Mouse (Mus musculus): ENCODE measurements at regions not wholly inside any gene's neighbourhood (a gene's known extent, or its start where the extent isn't known, plus 50 kb on each side); places are given as distances from the start of the nearest gene placed in this dataset.

- H3K9ac ChIP-seq: no peak overlapping the region
- H3K36me3 ChIP-seq: no peaks in the 10 kb centered on the region
- H3K4me3 ChIP-seq: no peak overlapping the region
- no peaks in the 10 kb centered on the region for H3K27me3 ChIP-seq
- H3K4me2 ChIP-seq (replicated peaks): no peak overlapping the region
- WGBS: 86% methylated on average over 2 of the region's 2 CpGs
- ATAC-seq (ENCODE audit: low FRiP score, low read depth): no peak
- no peak overlapping the region for H3K27ac ChIP-seq
- peaks cover 13% of the 10 kb centered on the region for H3K9me3 ChIP-seq
- no peaks in the 10 kb centered on the region for H3K4me1 ChIP-seq
Observed at GRCm38 (mm10) chr1:21132340-21132739, 53.3 kb upstream of the Tram2 start.

- H3K27me3 ChIP-seq: no peaks in the 10 kb centered on the region
- no peaks in the 10 kb centered on the region for H3K4me1 ChIP-seq
- H3K36me3 ChIP-seq: no peaks in the 10 kb centered on the region
- H3K9ac ChIP-seq: no peak overlapping the region
- H3K9me3 ChIP-seq: no peaks in the 10 kb centered on the region
- no peak overlapping the region for H3K4me3 ChIP-seq
- no peak overlapping the region for H3K27ac ChIP-seq
- 69% methylated on average over 4 of the region's 4 CpGs for WGBS
- no peak overlapping the region for H3K4me2 ChIP-seq (replicated peaks)
- ATAC-seq (ENCODE audit: low FRiP score, low read depth): no peak
Observed at GRCm38 (mm10) chr1:21146961-21147360, 67.9 kb upstream of the Tram2 start.

- no peak overlapping the region for H3K4me2 ChIP-seq (replicated peaks)
- H3K27me3 ChIP-seq: peaks cover 21% of the 10 kb centered on the region
- H3K27ac ChIP-seq: no peak overlapping the region
- H3K4me1 ChIP-seq: peaks cover 5% of the 10 kb centered on the region; the same call in 1 of the 2 replicates
- H3K4me3 ChIP-seq: no peak overlapping the region
- ATAC-seq (ENCODE audit: low FRiP score, low read depth): peak; percentile 46; the same call in 1 of the 2 replicates
- H3K9ac ChIP-seq: no peak overlapping the region
- 16% methylated on average over 5 of the region's 5 CpGs for WGBS
- H3K36me3 ChIP-seq: no peaks in the 10 kb centered on the region
- no peaks in the 10 kb centered on the region for H3K9me3 ChIP-seq
Observed at GRCm38 (mm10) chr1:21161742-21162141, 56.6 kb upstream of the Tmem14a start.

- Histone ChIP-seq H3K9me3 (no peaks in the 10 kb centered on the region), H3K36me3 (no peaks in the 10 kb centered on the region), H3K4me3 (peak overlapping the region; percentile 44), H3K4me2 (replicated peaks) (peak overlapping the region; percentile 73), H3K9ac (peak overlapping the region; percentile 53), H3K27ac (no peak overlapping the region), H3K4me1 (peaks cover 10% of the 10 kb centered on the region; the same call in 1 of the 2 replicates), H3K27me3 (peaks cover 21% of the 10 kb centered on the region)
- peak; percentile 93 for ATAC-seq (ENCODE audit: low FRiP score, low read depth)
- under 1% methylated on average over 15 of the region's 15 CpGs for WGBS
Observed at GRCm38 (mm10) chr1:21166287-21166733, 52.1 kb upstream of the Tmem14a start.

- ATAC-seq (ENCODE audit: low FRiP score, low read depth): peak; percentile 26; the same call in 1 of the 2 replicates
- H3K27ac ChIP-seq: no peak overlapping the region
- 64% methylated on average over 4 of the region's 4 CpGs for WGBS
Observed at GRCm38 (mm10) chr1:21166762-21167161, 51.6 kb upstream of the Tmem14a start.

More at GRCm38 (mm10) chr1:21166762-21167161, 51.6 kb upstream of the Tmem14a start:
- Histone ChIP-seq H3K9me3 (no peaks in the 10 kb centered on the region), H3K9ac (peak overlapping the region; percentile 53), H3K36me3 (no peaks in the 10 kb centered on the region), H3K4me1 (peaks cover 10% of the 10 kb centered on the region; the same call in 1 of the 2 replicates), H3K27me3 (peaks cover 21% of the 10 kb centered on the region), H3K4me2 (replicated peaks) (peak overlapping the region; percentile 73), H3K4me3 (peak overlapping the region; percentile 44)

All from limb, embryonic 13.5 days (tissue).